Comparison of ENCODE assay signal across 19 mouse cellular contexts in the genomic region with DNA sequence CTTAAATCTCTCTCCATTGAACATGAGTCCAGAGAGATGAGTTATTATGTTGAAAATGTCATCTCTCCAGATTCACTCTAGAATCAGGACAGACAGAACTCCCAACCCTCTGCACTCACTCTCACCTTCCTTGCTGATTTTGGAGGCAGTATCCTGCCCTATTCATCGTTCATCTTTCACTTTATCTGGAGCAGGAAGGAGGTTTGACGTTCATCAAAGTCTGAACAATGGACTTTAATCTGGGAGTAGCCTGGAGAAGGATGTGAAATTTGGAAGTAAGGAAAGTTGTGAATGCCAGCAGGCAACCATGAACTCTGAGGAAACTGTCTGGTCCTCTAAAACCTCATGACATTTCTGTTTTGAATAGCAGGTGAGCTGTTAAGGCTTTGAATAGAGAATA.
"Had no signal": no experiment of that assay in that cellular context is flagged by ENCODE, and none has a peak within 500 bp of the region (broad histone marks: within the 10 kb centered on the region; RNA-seq: fewer than 3 reads in every experiment).

No protein-coding gene starts in this region.

- H3K4me1 ChIP-seq: lung, embryonic 15.5 days; megakaryocyte, embryonic 14.5 days; midbrain, embryonic 12.5 days; neural tube, embryonic 15.5 days had no signal

- H3K9ac ChIP-seq: lung, embryonic 15.5 days; midbrain, embryonic 12.5 days; neural tube, embryonic 13.5 days; neural tube, embryonic 15.5 days had no signal

- H3K27me3 ChIP-seq: lung, embryonic 15.5 days; megakaryocyte, embryonic 14.5 days; midbrain, embryonic 12.5 days; neural tube, embryonic 13.5 days; neural tube, embryonic 15.5 days had no signal

- H3K9me3 ChIP-seq: lung, embryonic 15.5 days; midbrain, embryonic 12.5 days; neural tube, embryonic 13.5 days; neural tube, embryonic 15.5 days had no signal

- ATAC-seq: lung, postnatal 0 days; midbrain, embryonic 16.5 days had no signal

- H3K36me3 ChIP-seq: lung, embryonic 15.5 days; midbrain, embryonic 12.5 days; neural tube, embryonic 13.5 days; neural tube, embryonic 15.5 days had no signal

- DNase-seq: lung, adult 2 months; midbrain, embryonic 14.5 days; retina, postnatal 1 day; right cerebral cortex, adult 18-20 months; right cerebral cortex, postnatal 25 days; right cerebral cortex, postnatal 4 days; spleen, adult 18-20 months; thymus, adult 18-20 months; thymus, postnatal 14 days; thymus, postnatal 36 days had no signal

- H3K4me2 ChIP-seq: lung, embryonic 15.5 days; midbrain, embryonic 12.5 days; neural tube, embryonic 13.5 days; neural tube, embryonic 15.5 days had no signal

- H3K4me3 ChIP-seq: lung, embryonic 15.5 days; megakaryocyte, embryonic 14.5 days; midbrain, embryonic 12.5 days; myocyte; neural tube, embryonic 13.5 days; neural tube, embryonic 15.5 days had no signal

- H3K27ac ChIP-seq: lung, embryonic 15.5 days; macrophage; midbrain, embryonic 12.5 days; neural tube, embryonic 13.5 days; neural tube, embryonic 15.5 days had no signal
